Mouse (Mus musculus): Measurements from ENCODE around the gene Pkn3. TPM values are rescaled to one million over a fixed set of nuclear protein-coding genes. Genes with fewer than 3 reads are reported as not detected.

Pkn3 gene
- polyA plus RNA-seq, 1 experiment = 0.09 TPM

DNA sequence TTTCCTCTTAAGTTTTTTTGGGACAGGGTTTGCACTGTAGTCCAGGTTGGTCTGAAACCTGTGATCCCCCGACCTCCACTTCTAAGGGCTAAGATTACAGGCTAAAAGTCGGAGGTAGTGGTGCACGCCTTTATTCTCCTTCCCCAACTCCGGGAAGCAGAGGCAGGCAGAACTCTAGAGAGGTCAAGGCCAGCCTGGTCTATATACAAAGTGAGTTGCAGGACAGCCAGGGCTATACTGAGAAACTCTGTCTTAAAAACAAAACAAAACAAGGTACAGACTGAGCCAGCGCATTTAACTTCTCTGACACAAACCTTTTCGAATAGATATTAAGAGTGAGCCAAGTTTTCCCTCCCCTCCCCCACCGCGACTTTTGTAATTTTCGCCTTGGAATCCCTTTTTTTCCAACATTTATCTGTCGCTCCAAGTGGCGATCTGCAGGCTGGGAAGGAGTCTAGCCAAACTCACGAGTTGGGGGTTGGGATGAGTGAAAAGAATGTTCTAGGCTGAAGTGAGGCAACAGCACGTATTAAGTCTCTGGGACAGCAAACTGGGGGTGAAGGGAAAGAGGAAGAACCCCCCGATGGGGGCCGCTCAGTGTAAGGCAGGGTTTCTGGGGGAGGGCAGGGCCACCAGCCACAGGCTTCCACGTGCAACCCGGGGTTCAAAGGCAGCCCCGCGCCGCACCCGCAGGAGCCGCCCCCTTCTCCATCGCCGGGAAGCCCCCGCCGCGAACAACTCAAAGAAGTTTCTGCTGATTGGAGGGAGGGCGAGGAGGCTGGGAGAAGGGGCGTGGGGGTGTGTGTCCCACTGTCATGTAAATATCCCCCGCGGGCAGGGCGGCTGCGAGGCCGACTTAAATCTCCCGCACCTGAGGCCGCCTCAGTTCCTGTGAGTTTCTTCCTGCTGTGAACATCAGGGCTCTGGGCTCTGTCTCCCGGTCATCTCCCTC is 16.0 kb upstream of the Pkn3 start:
- peak overlapping the region; percentile 75 for H3K4me3 ChIP-seq (replicated peaks)
- peaks cover 4% of the 10 kb centered on the region for H3K27me3 ChIP-seq (ENCODE audit: control insufficient read depth)
- TF ChIP-seq GATA1 (IDR thresholded peaks at IDR 0.05; ENCODE audit: low read length) (no peak), TAL1 (IDR thresholded peaks at IDR 0.05; ENCODE audit: low read length) (no peak)
- H3K9me3 ChIP-seq (ENCODE audit: control insufficient read depth, low read length) = no peaks in the 10 kb centered on the region
- no peaks in the 10 kb centered on the region for H3K36me3 ChIP-seq (ENCODE audit: control insufficient read depth)
- peaks cover 63% of the 10 kb centered on the region for H3K4me1 ChIP-seq (ENCODE audit: control insufficient read depth)

DNA sequence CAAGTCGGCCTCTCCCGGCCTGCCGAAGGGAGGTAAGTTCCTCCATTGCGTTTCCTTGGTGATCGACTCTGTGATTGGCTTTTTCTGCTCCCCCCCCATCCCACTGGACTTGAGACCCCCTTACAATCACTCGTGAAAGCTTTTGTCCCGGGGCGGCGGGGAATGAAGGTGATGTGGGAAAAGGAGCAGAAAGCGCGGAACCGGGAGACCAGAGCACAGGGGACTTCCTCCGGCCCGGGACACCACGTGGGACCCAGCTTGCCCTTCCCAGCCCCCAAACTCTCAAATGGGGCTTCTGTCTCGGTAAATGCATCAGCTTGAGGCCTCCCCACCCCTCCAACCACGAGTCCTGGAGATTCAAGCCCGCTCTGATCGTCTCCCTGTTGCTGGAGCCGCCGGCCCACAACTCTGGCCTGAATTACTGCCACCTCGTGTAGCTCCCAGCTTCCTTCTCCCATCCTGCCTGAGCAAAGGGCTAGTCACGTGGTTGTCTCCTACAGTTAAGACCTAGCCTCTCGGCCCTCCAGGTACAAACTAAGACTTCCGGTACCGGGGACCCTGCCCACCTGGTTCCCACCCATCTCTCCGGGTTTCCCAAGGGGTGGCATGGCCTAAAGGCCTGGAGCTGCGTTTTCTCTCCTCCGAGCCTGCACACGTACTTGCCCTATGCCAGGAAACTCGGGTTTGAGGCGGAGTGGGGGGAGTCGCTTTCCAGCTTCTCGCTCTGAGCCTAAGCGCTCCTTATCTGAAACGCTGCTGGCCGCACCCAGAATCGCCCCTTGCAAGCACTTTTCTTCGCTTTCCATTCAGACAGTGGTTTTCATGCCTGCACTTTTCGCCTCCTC is 15.0 kb upstream of the Pkn3 start:
- TF ChIP-seq TAL1 (IDR thresholded peaks at IDR 0.05; ENCODE audit: low read length) = no peak
- peak; percentile 77 for TF ChIP-seq GATA1 (IDR thresholded peaks at IDR 0.05; ENCODE audit: low read length)
- Histone ChIP-seq H3K4me3 (replicated peaks) (peak overlapping the region; percentile 75), H3K27me3 (ENCODE audit: control insufficient read depth) (peaks cover 4% of the 10 kb centered on the region), H3K9me3 (ENCODE audit: control insufficient read depth, low read length) (no peaks in the 10 kb centered on the region), H3K36me3 (ENCODE audit: control insufficient read depth) (no peaks in the 10 kb centered on the region), H3K4me1 (ENCODE audit: control insufficient read depth) (peaks cover 59% of the 10 kb centered on the region)

GRCm38 (mm10) chr2:30063235-30063634 is 14.2 kb upstream of the Pkn3 start:
- peaks cover 4% of the 10 kb centered on the region for H3K27me3 ChIP-seq (ENCODE audit: control insufficient read depth)
- H3K36me3 ChIP-seq (ENCODE audit: control insufficient read depth) = peaks cover 4% of the 10 kb centered on the region
- H3K9me3 ChIP-seq (ENCODE audit: control insufficient read depth, low read length) = no peaks in the 10 kb centered on the region
- no peak for TF ChIP-seq GATA1 (IDR thresholded peaks at IDR 0.05; ENCODE audit: low read length)
- no peak for TF ChIP-seq TAL1 (IDR thresholded peaks at IDR 0.05; ENCODE audit: low read length)
- H3K4me3 ChIP-seq (replicated peaks) = peak overlapping the region; percentile 75
- peaks cover 63% of the 10 kb centered on the region for H3K4me1 ChIP-seq (ENCODE audit: control insufficient read depth)

DNA sequence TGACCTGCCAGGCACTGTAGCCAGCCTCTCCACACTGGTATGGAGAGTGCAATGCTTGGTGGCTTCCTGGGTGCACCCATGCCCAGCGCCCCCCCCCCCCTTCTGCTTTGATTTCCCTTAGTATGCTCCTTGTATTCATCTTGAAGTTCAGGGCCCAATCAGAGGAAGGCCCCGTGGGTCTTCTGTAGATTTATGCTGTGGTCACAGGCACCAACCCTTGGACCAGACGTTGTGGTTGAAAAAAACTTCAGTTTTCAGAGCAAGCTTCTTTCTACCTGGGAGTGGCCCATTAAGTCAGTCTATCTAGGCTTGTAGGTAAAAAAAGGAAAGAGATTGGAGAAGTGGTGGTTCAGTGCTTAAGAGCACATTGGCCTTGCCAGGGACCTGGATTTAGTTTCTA is 13.7 kb upstream of the Pkn3 start:
- H3K36me3 ChIP-seq (ENCODE audit: control insufficient read depth) = peaks cover 10% of the 10 kb centered on the region
- H3K27me3 ChIP-seq (ENCODE audit: control insufficient read depth) = peaks cover 4% of the 10 kb centered on the region
- H3K4me1 ChIP-seq (ENCODE audit: control insufficient read depth) = peaks cover 66% of the 10 kb centered on the region
- peak overlapping the region; percentile 75 for H3K4me3 ChIP-seq (replicated peaks)
- H3K9me3 ChIP-seq (ENCODE audit: control insufficient read depth, low read length) = no peaks in the 10 kb centered on the region
- TF ChIP-seq GATA1 (IDR thresholded peaks at IDR 0.05; ENCODE audit: low read length) (no peak), TAL1 (IDR thresholded peaks at IDR 0.05; ENCODE audit: low read length) (no peak)

- peaks cover 68% of the 10 kb centered on the region for H3K4me1 ChIP-seq (ENCODE audit: control insufficient read depth)
- H3K27me3 ChIP-seq (ENCODE audit: control insufficient read depth) = peaks cover 4% of the 10 kb centered on the region
- H3K9me3 ChIP-seq (ENCODE audit: control insufficient read depth, low read length) = no peaks in the 10 kb centered on the region
- H3K4me3 ChIP-seq (replicated peaks) = peak overlapping the region; percentile 18
- no peak for TF ChIP-seq GATA1 (IDR thresholded peaks at IDR 0.05; ENCODE audit: low read length)
- TF ChIP-seq TAL1 (IDR thresholded peaks at IDR 0.05; ENCODE audit: low read length) = no peak
- peaks cover 15% of the 10 kb centered on the region for H3K36me3 ChIP-seq (ENCODE audit: control insufficient read depth)
Observed at GRCm38 (mm10) chr2:30064298-30064697, 13.2 kb upstream of the Pkn3 start.

DNA sequence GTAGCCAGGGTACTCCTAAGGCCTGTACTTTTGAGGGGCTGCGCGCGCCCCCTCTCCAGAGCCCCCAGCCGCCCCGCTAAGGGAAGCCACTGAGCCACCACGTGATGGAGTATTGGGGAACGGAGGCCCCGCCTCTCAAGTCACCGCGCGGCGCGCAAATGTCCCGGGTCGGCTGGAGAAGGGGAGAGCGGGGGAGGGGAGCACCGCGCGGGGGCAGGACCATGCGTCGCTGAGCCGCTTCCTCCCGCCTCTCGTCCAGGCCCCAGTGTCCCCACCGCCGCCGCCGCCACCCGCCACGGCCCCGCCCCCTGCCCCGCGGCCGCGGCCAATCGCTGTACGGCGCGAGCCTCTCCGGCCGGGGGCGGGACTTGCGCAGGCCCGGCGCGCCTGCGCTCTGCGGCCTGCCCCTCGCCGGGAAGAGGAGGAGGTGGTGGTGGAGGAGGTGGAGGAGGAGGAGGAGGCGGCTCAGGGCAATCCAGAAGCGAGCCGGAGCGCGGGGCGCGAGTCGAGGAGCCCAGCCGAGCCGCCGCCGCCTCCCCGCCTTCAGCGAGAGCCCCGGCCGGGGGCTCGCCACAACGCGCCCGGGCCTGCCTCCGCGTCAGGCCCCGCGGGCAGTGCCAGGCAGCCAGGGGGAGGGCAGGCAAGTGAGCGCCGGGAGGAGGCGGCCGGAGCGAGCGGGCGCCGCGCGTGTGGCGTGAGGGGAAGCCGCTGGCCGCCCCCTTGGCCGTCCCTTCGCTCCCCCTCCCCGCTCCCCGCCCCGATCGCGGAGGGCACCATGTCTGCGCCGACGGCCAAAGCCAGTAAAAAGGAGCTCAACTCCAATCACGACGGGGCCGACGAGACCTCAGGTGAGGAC is 11.2 kb upstream of the Pkn3 start:
- TF ChIP-seq GATA1 (IDR thresholded peaks at IDR 0.05; ENCODE audit: low read length) (no peak), TAL1 (IDR thresholded peaks at IDR 0.05; ENCODE audit: low read length) (no peak)
- Histone ChIP-seq H3K36me3 (ENCODE audit: control insufficient read depth) (peaks cover 30% of the 10 kb centered on the region), H3K4me3 (replicated peaks) (peak overlapping the region; percentile 86), H3K27me3 (ENCODE audit: control insufficient read depth) (peaks cover 4% of the 10 kb centered on the region), H3K9me3 (ENCODE audit: control insufficient read depth, low read length) (no peaks in the 10 kb centered on the region), H3K4me1 (ENCODE audit: control insufficient read depth) (peaks cover 64% of the 10 kb centered on the region)

DNA sequence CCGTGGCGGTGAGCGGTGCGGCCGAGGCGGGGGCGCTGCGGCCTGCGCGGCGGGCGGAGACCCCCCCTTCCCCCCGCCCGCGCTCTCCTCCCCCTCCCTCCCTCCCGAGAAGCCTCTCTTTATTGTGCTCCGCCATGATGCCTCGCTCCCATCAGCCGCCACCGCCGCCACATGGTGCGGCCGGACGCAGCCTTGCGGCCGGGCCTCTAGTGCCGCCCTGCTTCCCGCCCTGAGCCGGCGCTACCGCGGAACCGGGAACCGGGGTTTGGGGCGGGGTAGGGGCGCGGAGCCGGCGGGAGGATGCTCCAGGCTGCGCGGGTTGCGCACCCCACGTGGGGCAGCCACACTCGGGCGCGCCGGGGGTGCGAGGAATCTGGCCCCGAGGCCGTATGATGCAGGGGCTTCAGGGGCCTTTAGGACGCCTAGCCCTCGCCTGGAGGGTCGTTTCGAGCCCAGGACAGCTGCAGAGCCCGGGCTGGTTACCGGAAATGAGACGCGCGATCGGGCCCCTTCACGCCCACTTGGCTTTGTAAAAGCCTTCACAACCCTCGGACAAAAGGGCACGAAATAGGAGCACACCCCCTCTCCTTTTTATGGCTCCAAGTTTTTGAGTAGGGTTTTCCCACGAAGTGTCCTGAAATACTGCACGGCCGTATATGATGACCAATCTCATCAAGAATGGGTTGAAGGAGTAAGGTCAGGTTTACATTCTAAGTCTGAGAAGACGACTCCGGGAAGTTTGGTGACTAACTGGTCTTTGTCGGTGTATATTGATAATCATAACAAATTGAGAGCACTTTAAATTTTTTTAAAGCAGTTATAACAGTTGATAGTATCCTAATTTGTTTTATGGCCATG is 10.2 kb upstream of the Pkn3 start:
- Histone ChIP-seq H3K4me3 (replicated peaks) (peak overlapping the region; percentile 86), H3K27me3 (ENCODE audit: control insufficient read depth) (no peaks in the 10 kb centered on the region), H3K36me3 (ENCODE audit: control insufficient read depth) (peaks cover 35% of the 10 kb centered on the region), H3K4me1 (ENCODE audit: control insufficient read depth) (peaks cover 54% of the 10 kb centered on the region), H3K9me3 (ENCODE audit: control insufficient read depth, low read length) (no peaks in the 10 kb centered on the region)
- TF ChIP-seq TAL1 (IDR thresholded peaks at IDR 0.05; ENCODE audit: low read length) (no peak), GATA1 (IDR thresholded peaks at IDR 0.05; ENCODE audit: low read length) (no peak)

GRCm38 (mm10) chr2:30067962-30068361 is 9.5 kb upstream of the Pkn3 start:
- H3K27me3 ChIP-seq (ENCODE audit: control insufficient read depth) = no peaks in the 10 kb centered on the region
- H3K4me3 ChIP-seq (replicated peaks) = peak overlapping the region; percentile 86
- peaks cover 47% of the 10 kb centered on the region for H3K4me1 ChIP-seq (ENCODE audit: control insufficient read depth)
- H3K36me3 ChIP-seq (ENCODE audit: control insufficient read depth) = peaks cover 42% of the 10 kb centered on the region
- TF ChIP-seq GATA1 (IDR thresholded peaks at IDR 0.05; ENCODE audit: low read length) (no peak), TAL1 (IDR thresholded peaks at IDR 0.05; ENCODE audit: low read length) (no peak)
- H3K9me3 ChIP-seq (ENCODE audit: control insufficient read depth, low read length) = no peaks in the 10 kb centered on the region
